Mouse (Mus musculus) cerebellum, postnatal 25 days (tissue): ENCODE measurements around the gene Cdc42bpg.
A peak's percentile ranks its signal among the peaks of the same experiment; 100 is the strongest.

Experiments used
- DNase-seq, 2 experiments: peaks; one replicate each; pipeline ENCODE4 v3.0.0; 2021; ENCODE audit warnings: mixed read lengths in 2 of 2

Cdc42bpg gene

DNA sequence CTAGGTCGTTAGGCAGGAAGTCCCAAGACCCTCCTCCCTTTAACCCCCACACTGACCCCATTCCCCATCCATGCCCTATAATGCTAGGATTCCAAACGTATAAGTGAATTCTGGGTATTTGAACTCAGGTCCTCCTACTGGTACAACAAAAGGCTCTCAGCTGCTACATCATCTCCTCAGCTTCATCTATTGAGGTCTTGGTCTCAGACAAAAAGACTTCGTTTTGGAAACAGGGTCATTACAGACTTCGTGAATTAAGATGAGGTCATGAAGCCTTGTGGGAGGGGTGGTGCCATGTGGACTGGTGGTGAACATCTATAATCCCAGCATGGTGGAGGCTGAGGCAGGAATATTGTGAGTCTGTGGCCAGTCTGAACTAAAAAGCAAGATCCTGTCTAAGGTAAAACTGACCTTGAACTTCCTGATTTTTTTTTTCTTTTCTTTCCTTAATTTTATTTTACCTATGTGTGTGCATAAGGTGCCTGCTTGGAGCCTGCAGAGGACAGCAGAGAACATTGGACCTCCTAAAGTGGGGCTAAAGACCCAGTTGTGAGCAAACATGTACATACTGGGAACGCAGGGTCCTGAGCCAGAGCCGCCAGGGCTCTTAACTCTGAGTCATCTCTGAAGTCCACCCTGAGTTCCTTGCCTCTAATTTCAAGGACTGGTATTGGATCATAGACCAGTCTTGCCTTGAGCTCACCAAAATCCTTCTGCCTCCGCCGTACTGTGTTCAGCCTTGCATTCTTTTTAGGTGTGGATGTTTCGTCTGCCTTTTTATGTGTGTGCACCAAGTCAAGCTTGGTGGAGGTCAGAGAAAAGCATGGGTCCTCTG lies 27.7 kb downstream of the Cdc42bpg start:
- no peak for DNase-seq

DNA sequence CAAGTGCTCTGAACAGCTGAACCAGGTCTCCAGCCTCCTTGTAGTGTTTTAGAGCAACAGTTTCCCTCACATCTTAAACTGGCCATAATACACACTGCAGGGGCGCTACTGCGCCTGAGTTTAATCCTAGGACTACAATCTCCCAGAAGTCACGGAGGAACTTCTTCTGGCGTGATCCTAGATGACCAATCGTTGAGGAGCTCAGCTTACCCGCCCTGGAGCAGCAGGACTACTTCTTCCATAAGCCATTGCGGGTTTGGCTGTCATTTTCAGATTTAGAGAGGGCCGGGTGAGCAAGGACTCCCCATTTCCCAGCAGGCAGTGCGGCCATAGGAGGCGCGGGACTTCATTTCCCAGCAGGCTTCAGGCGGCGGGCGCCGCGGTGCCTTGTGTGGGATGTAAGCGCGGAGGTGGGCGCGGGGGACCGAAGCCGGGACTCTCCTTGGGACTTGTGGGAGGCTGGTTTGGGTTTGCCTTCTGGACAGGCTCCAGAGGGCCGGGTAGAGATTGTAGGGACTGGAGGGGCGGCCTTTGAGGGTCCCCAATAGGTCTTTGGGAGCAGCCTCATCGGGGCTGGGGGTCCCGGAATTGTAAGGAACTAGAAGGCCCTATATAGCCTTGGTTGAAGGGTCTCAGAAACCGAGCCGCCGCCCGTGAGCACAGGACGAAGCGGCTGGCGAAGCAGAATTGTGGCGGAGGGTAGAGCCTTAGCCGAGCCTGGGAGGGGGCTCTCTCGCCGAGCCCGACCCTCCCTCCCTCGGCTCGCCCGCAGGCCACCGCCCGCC lies 28.6 kb downstream of the Cdc42bpg start, which contains the start of gene Men1:
TSS of gene Men1 (plus strand) at position 307 of the 785 bp plus-strand sequence.
- peak; percentile 93 to 95 for DNase-seq

DNA sequence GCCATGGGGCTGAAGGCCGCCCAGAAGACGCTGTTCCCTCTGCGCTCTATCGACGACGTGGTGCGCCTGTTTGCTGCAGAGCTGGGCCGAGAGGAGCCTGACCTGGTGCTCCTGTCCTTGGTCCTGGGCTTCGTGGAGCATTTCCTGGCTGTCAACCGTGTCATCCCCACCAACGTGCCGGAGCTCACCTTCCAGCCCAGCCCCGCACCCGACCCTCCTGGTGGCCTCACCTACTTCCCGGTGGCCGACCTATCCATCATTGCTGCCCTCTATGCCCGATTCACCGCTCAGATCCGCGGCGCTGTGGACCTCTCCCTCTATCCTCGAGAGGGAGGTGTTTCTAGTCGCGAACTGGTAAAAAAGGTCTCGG lies 29.2 kb downstream of the Cdc42bpg start:
- DNase-seq: peak; percentile 52 to 61

DNA sequence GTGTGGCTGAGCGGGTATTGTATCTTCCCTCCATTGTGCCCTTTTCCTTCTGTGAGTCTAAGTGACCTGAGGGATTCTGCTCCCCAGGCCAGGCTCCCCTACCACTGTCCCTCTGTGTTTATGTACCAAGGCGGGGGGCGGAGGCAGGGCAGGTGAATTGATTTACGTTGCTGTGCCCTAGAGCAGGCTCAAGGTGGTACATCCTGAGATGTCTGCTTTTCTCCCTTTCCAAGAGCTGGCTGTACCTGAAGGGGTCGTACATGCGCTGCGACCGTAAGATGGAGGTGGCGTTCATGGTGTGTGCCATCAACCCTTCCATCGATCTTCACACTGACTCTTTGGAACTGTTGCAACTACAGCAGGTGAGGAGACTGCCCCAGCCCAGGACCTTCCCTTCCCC lies 30.7 kb downstream of the Cdc42bpg start:
- DNase-seq: no peak

DNA sequence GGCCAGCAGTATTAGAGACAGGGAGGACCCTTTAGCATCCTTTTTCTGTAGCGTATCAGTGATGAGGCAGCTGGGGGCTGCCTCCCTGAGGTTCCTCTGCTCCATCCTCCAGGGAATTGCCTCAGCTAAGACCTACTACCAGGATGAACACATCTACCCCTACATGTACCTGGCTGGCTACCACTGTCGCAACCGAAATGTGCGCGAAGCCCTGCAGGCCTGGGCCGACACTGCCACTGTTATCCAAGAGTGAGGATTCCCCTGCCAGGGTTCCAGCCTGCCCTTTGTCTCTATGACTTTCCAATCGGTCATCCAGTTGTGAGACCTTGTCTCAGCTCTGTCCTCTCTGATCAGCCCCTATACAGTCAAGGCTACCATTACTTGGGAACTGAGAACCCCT lies 31.9 kb downstream of the Cdc42bpg start:
- DNase-seq: no peak

DNA sequence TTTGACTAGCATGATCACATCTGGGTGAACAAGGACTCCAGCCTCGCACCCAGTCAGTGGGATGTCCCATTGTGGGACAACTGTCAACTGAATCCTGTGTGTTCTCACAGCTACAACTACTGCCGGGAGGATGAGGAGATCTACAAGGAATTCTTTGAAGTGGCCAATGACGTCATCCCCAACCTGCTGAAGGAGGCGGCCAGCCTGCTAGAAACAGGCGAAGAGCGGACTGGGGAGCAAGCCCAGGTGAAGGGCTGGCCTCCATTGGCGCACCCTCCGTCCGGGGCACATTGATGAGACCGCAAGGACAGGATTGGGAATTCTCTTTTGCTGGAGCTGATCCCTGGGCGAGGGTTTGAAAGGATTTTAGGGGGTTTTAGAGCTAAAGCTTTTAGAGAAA lies 32.5 kb downstream of the Cdc42bpg start:
- no peak for DNase-seq

DNA sequence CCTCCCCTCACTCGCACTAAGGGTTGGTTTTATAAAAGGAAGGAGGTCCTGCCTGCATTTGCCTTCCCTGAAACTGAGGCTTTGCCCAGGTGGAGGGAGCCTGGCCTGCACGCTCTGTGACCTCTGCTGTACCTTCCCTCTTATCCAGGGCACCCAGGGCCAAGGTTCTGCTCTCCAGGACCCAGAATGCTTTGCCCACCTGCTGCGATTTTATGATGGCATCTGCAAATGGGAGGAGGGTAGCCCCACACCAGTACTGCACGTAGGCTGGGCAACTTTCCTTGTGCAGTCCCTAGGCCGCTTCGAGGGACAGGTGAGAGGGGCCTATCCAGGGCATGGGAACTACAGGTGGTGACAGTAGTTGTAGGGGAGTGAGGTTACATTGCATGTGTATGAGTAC lies 32.9 kb downstream of the Cdc42bpg start:
- DNase-seq: no peak

DNA sequence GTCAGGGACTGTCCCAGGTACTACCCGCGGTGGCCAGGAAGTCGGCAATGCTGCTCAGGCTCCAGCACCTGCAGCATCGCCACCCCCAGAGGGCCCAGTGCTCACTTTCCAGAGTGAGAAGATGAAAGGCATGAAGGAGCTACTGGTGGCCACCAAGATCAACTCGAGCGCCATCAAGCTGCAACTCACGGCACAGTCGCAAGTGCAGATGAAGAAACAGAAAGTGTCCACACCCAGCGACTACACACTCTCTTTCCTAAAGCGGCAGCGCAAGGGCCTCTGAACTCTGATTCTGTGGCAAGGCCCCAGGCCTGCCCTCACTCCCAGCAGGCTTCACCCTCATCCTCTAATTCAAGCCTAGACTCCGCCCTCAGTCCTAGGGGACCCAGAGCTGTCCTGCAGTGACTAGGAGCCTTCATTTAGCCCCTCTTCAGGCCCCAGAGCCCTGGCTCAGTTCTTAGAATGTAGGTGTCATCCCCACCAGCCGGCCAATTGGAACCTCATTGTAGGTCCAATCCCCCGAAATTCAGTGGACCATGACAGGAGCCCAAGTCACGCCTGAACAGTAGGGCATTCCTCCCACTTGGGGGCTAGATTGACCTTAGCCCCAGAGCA lies 33.7 kb downstream of the Cdc42bpg start:
- no peak for DNase-seq

DNA sequence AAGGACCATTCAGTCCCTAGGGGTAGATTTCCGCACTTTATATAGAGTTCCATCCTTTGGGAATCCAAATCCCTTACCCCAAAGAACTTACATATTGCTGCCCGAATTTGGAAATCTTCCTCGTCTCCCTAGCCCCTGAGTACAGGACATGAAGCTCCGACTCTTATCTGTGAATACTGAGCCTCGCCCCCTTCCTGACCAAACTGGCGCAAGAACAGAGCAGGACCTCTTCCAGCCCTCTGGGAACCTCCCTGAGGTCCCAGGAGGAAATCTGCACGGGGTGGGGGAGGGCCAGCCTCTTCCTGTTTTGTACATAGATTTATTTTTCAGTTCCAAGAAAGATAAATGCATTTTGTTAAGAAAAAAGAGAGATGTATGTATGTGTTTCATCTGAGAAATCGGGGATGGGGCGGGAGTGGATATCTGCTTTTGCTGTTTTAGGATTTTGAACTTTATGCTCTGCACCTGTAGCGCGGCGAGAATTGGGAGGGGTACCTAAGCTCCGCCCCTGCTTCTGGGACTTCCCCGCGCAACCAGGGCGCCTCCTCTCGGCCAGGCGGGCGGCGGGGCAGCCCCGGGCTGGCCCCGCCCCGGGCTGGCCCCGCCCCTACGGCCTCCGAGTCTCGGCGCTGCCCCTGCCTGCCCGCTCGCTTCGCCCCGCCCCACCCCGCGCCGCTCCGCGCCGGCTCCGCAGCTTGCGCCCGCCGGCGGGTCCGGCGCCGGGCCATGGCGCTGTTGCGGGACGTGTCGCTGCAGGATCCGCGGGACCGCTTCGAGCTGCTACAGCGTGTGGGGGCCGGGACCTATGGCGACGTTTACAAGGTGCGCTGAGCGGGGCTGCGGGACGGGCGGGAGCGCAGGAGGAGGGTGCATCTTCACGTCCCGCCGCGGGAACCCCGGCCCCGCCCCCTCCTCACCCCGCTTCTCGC lies 34.5 kb downstream of the Cdc42bpg start, which contains the start of gene Map4k2:
TSS of gene Map4k2 (plus strand) at position 612 of the 929 bp plus-strand sequence.
- DNase-seq: peak; percentile 88 to 95

DNA sequence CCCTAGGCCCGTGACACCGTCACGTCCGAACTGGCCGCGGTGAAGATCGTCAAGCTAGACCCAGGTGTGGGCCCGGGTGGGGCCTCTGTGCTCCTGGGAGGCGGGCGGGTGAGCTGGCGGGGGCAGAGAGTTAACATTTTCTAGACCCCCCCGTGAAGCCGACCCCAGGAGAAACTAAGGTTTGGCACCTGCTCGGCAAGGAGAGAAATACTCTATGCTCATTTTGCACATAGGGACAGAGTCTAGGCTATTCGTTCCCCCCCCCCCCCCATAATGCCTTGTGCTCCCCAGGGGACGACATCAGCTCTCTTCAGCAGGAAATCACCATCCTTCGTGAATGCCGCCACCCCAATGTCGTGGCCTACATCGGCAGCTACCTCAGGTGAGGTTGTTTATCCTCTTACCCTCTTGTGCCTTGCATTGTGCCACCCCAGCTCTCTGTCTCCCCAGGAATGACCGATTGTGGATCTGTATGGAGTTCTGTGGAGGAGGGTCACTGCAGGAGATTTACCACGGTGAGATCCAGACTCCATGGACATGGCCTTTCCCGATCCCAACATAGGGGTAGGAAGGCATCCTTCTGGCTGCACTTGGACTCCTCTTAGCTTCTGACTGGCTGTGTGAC lies 35.3 kb downstream of the Cdc42bpg start:
- DNase-seq: no peak

DNA sequence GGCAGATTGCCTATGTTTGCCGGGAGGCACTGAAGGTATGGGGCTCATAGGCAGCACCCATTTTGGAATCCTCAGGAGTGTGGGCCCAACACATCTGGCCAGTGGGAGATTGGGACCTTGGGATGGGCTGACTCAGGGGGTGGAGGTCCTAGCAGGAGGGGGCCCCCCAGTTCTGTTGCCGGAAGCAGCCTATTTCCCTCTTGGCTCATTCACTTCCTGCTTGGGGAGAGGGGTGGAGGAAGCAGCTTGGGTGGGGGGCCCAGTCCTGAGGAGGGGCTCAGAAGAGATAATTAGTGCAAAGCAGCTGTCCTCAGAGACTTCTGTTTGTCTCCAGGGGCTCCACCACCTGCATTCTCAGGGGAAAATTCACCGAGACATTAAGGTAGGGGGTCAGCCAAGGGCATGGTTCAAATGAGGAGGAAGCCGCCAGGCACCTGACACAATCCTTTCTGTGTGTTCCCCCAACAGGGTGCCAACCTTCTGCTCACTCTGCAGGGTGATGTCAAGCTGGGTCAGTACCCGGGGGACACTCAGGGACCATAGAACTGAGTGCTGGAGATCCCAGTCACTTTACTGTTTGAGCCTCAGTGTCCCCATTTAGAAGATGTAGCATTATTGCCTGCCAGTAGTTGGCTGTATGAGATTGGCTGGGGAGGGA lies 36.1 kb downstream of the Cdc42bpg start:
- no peak for DNase-seq

DNA sequence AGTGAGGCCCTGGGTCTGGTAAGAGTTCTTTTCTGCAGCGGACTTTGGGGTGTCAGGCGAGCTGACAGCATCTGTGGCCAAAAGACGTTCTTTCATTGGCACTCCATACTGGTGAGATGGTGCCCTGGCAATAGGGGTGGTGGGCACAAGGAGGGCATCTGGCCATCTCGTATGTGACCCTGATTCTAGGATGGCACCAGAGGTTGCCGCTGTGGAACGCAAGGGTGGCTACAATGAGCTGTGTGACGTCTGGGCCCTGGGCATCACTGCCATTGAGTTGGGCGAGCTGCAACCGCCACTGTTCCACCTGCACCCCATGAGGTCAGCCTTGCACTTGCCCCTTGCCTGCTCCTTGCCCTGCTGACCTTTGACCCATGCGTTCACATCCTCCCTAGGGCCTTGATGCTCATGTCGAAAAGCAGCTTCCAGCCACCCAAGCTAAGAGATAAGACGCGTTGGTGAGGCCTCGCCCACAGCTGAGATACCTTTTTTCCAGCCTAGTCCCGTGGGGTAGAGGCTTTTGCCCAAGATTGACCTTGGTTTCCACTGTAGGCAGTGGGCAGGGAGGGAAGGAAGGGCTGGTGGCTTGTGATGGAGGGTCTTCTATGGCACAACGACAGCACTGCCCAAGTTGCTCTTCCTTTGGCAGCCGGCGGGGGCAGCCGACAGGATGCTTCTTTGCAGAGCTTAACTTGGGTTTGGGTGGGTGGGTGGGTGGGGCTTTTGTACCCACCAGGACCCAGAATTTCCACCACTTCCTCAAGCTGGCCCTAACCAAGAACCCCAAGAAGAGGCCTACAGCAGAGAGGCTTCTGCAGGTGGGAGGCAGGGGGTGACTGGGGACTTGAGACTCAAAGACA lies 37.0 kb downstream of the Cdc42bpg start:
- DNase-seq: no peak

DNA sequence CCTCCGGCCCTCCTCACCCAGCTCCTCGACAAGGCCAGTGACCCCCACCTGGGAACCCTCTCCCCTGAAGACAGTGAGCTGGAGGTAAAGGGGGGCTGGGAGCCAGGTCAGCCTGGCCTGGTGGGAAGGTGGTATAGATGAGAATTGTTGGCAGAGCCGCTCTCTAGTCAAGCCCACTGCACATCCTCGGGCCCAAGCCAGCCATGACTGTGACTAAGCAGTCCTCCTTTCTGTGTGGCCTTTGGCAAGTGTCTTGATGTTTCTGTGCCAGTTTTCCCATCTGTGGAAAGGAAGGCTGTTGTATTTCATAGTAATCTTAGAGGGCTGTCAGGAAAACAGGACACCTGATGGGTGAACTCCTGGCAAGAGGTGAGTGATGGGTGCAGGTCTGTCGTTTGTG lies 37.7 kb downstream of the Cdc42bpg start:
- DNase-seq: peak; percentile 46 to 64

DNA sequence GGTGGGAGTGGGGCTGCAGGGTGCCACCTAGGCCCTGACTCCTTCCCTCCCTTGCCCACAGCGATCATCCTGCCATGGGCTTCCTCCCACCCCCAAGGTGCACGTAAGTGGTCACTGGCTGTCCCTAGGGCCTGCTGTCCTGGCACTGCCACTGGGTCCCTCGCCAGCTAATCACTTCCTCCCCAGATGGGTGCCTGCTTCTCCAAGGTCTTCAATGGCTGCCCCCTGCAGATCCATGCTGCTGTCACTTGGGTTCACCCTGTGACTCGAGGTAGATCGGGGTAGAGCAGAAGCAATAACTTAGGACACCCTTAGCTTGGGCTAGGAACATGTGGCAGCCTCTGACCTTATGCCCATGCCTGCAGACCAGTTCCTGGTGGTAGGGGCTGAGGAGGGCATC lies 39.8 kb downstream of the Cdc42bpg start:
- DNase-seq: no peak

DNA sequence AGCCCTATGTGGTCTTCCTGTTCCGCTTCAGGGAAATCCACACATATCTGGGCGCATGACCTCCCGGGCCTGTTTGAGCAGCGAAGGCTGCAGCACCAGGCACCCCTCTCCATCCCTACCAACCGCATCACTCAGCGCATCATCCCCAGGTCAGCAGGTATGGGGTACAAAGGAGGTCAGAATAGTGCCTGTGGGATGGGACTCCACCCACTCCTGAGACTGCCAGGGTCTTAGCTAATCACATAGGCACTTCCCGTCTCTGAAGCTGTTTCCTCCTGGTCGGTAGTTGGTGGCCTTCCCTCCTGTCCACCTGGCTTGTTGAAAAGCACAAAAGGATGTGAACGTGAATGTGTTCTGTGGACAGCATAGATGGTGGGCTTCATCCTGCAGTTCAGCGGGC lies 40.4 kb downstream of the Cdc42bpg start:
- DNase-seq: no peak

DNA sequence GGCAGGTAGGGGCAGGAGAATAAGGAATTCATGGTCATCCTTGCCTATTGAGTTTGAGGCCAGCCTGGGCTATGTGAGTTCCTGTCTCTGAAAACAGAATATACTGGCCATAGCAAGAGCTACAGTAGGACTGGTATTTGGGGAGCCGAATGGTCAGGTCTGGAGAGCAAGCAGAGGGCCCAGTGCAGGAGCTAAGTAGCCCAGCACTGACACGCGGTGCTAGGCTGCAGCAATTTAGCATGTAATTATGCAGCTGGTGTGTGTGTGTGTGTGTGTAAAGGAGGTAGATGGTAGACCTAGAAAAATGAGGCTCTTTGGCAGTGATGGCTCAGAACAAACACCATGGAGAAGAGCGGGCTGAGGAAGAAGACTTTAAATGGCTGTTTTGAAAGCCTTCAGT lies 41.4 kb downstream of the Cdc42bpg start:
- no peak for DNase-seq

DNA sequence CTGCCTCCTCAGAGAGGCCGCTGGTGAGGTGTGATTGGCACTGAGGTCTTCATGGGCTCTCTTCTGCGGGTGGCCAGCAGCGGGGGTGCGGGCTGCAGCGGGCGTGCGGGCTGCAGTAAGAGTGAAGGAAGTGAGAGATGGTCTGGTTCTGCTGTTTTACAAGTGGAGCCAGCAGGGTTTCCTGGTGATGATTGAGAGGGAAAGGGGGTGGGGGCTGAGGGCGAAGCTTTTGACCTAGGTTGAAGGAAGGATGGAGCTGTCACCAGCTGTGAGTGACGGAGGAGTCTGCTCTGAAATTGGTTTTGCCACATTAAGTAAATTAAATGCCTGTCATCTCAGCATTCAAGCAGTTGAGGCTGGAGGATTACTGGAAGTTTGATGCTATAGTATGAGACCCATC lies 42.5 kb downstream of the Cdc42bpg start:
- DNase-seq: no peak

DNA sequence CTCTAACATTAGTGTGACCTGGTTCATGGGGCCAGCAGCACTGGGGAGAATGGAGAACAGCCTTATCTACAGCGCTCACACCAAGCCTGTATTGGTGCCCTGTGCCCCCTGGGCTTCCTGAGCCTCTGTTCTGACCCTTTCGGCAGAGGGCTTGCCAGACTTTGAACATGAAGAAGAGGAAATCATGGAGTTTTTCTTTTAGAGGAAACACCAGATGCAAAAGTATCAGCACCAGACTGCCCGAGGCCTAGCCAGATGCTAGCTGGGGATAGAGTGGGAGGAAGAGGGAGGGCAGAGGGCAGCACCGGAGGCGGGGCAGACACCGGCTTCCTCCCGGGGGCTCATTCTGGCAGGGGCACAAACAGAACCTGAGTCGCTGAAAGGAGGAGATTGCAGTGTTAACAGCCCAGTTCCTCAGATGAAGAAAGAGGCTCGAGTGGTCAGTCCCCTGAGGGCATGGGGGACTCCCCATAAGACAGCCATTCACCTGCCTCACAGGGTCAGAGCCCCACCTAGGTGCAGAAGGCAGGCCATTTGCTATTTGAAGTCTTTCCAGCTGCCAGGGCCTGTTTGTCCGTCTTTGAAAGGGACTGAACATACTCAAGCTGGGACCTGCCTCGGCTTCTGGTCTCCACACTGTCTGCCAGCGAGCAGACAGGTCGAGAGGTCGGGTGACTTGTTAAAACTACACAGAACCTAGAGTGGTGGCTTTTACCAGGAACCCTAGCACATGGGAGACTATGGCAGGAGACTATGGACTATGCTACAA lies 43.1 kb downstream of the Cdc42bpg start:
- DNase-seq: no peak

DNA sequence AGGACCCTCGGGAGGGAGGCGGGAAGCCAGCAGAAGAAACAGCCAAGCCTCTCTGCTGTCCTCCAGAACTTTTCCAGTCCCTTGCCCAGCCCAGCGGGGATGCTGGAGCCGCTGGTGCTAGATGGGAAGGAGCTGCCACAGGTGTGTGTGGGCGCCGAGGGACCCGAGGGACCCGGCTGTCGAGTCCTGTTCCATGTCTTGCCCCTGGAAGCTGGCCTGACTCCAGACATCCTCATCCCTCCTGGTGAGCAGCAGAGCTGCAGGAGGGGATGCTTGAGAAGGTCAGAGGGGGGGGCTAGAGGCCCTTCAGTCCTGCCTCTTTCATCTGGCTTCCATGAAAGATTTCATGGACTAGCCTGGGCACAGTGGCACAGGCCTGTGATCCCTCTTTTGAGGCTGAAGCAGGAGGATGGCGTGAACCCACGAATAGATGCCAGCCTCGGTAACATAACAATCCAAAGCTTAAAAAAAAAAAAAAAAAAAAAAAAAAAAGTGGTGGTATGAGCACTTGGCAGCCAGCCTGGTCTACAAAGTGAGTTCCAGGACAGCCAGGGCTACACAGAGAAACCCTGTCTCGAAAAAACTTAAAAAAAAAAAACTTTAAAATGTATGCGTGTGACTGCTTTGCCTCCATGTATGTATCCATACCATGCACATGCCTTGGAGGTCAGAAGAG lies 45.3 kb downstream of the Cdc42bpg start:
- DNase-seq: peak in 1 of 2 experiments; percentile 46
